Mouse (Mus musculus): Measurements from ENCODE around the gene Ren1. TPM values are rescaled to one million over a fixed set of nuclear protein-coding genes. Genes with fewer than 3 reads are reported as not detected.
A peak's percentile ranks its signal among the peaks of the same experiment; 100 is the strongest.

The Ren1 gene
- polyA plus RNA-seq, 1 experiment = 0.08 TPM

DNA sequence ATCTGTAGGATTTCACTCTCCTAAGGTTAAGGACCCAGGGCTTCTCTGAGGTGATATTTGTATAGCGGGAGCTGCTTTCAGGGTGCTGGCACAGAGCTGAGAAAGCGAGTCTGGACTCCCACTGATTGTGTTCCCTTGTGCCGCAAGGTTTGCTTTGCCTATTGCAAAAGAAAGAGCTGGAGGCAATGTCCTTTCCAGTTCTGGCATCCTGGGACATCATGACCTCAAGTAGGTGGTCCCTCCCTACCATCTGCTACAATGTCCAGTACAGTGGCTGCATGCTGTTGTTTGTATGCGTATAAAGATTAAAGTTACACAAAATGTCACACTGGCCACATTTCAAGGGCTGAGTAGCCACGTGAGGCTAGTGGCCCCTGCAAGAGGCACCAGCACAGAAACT, 11.8 kb downstream of the Ren1 start:
- Histone ChIP-seq H3K4me1 (ENCODE audit: control insufficient read depth, insufficient read depth, low read length) (no peaks in the 10 kb centered on the region; the same call in 1 of the 2 replicates), H3K4me3 (replicated peaks; ENCODE audit: insufficient read depth, low read depth, low read length) (no peak overlapping the region), H3K27me3 (ENCODE audit: control insufficient read depth, insufficient read depth, low read length) (no peaks in the 10 kb centered on the region), H3K27ac (ENCODE audit: insufficient read depth, low read length) (no peak overlapping the region)
- TF ChIP-seq CTCF (IDR thresholded peaks at IDR 0.05; ENCODE audit: borderline replicate concordance, insufficient read depth, low read depth, low read length) = no peak
- no peak for TF ChIP-seq POLR2A (IDR thresholded peaks at IDR 0.05; ENCODE audit: borderline replicate concordance, insufficient read depth, low read length)
- 67% methylated on average over 5 of the region's 5 CpGs for WGBS
- DNase-seq = no peak

DNA sequence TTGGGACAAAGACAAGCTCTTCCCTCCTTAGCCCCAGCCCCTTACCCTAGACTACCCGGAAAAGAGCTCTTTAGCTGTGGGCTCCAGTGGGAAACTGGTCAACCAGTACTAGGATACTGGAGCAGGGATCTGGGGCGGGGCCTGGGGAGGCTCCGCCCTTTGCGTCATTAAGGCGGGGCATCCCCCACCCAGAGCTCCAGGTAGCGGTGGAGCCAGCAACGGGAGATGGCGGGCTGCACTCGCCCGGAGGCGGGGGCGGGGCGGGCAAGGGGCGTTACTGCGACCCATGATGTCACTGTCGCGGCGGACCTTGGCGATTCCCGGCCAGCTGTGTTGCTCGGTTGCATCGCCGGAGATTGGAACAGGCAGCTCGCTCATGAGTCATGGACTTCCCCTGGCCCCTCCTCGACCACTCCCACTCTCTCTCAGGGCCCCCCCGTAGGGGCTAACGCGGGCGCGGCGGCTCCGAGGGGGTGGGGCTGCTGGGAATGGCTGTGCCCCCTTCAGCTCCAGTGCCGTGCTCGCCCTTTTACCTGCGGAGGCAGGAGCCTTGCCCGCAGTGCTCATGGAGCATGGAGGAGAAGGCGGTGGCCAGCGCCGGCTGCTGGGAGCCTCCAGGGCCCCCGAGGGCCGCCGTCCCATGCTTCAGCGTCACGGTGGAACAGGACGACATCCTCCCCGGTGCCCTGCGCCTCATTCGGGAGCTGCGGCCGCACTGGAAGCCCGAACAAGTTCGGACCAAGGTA, 13.1 kb downstream of the Ren1 start, which contains the start of gene Etnk2:
TSS of gene Etnk2 (plus strand) at position 297 of the 746 bp plus-strand sequence.
- no peak within 1 kb of the TSS for H3K27ac ChIP-seq (ENCODE audit: insufficient read depth, low read length)
- TF ChIP-seq CTCF (IDR thresholded peaks at IDR 0.05; ENCODE audit: borderline replicate concordance, insufficient read depth, low read depth, low read length) = no peak
- TF ChIP-seq POLR2A (IDR thresholded peaks at IDR 0.05; ENCODE audit: borderline replicate concordance, insufficient read depth, low read length) = no peak
- peaks cover 6% of the 10 kb centered on the region for H3K4me1 ChIP-seq (ENCODE audit: control insufficient read depth, insufficient read depth, low read length)
- WGBS = 2% methylated on average over 49 of the region's 52 CpGs
- H3K27me3 ChIP-seq (ENCODE audit: control insufficient read depth, insufficient read depth, low read length) = no peaks in the 10 kb centered on the region
- peak within 1 kb of the TSS; percentile 60 for H3K4me3 ChIP-seq (replicated peaks; ENCODE audit: insufficient read depth, low read depth, low read length)
- peak; percentile 51 to 56 for DNase-seq

DNA sequence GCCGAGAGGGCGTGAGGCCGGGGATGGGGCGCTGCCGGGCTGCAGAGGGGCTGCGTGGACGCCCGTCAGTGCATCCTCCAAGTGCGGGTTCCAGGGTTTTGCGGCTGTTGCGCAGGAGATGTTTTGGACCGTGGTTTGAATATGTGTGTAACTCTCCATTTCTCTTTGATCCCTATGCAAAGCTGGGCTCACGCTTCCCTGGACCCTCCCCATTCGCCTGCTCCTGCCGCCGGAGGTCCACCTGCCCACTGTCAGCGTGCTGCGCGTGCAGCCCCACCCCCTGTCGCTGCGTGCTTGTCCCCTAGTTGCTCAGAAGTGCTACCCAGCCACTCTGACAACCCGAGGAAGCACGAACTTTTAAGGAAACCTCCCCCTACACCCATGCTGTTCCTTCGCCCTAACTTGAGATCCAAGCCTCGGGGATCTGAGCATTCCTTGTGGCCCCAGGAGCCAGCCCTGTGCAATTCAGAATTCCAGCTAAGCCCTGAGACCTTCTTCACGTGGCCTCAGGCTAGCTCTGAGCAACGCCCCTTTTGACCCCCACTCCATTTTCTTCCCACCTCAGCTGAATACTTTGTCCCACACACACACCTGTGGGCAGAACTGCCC, 13.8 kb downstream of the Ren1 start:
- Histone ChIP-seq H3K4me3 (replicated peaks; ENCODE audit: insufficient read depth, low read depth, low read length) (peak overlapping the region; percentile 60), H3K27me3 (ENCODE audit: control insufficient read depth, insufficient read depth, low read length) (no peaks in the 10 kb centered on the region), H3K27ac (ENCODE audit: insufficient read depth, low read length) (no peak overlapping the region), H3K4me1 (ENCODE audit: control insufficient read depth, insufficient read depth, low read length) (peaks cover 11% of the 10 kb centered on the region)
- DNase-seq = no peak
- 12% methylated on average over 27 of the region's 27 CpGs for WGBS
- TF ChIP-seq CTCF (IDR thresholded peaks at IDR 0.05; ENCODE audit: borderline replicate concordance, insufficient read depth, low read depth, low read length) = no peak
- no peak for TF ChIP-seq POLR2A (IDR thresholded peaks at IDR 0.05; ENCODE audit: borderline replicate concordance, insufficient read depth, low read length)

DNA sequence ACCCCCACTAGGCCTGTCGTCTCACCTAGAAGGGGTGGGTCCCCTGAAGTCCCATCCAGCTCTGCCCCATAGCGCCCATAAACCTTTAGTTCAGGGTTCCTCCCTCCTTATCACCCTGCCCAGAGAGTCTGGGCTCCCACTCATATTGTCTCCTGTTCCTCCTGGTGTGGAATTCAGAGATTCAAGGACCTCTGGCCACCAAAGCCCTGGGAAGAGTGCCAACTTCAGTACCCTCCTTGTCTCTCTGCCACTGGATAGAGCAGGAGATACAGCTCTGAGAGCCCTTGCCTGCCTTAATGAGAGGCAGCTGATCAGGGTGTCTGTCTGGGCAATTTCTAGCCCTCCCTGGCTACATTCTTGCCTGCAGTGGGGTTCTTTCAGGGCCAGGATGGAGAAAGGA, 14.6 kb downstream of the Ren1 start:
- no peak overlapping the region for H3K27ac ChIP-seq (ENCODE audit: insufficient read depth, low read length)
- TF ChIP-seq CTCF (IDR thresholded peaks at IDR 0.05; ENCODE audit: borderline replicate concordance, insufficient read depth, low read depth, low read length) (no peak), POLR2A (IDR thresholded peaks at IDR 0.05; ENCODE audit: borderline replicate concordance, insufficient read depth, low read length) (no peak)
- DNase-seq = no peak
- no peaks in the 10 kb centered on the region for H3K27me3 ChIP-seq (ENCODE audit: control insufficient read depth, insufficient read depth, low read length)
- peaks cover 11% of the 10 kb centered on the region for H3K4me1 ChIP-seq (ENCODE audit: control insufficient read depth, insufficient read depth, low read length)
- WGBS = 59% methylated on average over 2 of the region's 2 CpGs
- H3K4me3 ChIP-seq (replicated peaks; ENCODE audit: insufficient read depth, low read depth, low read length) = no peak overlapping the region

DNA sequence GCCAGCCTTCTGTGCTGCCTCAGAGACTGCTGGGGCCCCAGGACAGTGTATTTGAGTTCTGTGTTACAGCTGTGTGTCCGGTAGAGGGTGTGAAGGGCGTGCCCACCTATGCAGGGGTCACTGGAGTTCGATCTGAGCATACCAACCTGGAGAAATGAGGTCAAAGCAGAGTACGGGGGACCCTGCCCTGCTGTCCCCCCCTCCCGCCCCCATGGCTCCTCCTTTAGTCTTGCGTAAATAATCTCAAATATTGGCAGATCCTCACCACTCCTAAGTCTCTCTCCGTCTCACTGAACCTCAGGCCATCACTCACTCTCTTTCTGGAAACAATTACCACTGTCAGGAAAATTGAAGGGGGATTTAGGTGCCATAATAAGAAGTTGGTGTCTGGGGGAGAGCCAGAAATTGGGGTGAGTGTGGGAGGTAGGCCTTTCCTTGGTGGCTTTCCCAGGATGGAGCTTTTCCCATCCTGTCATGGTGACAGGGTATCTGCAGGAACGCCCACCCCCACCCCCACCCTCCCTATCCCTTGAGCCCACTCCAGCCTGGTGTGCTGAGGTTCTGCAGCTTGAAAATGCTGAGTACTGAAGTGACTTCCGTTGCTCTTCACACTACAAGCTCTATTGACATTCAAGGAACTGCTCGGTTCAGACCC, 16.8 kb downstream of the Ren1 start:
- no peak for TF ChIP-seq CTCF (IDR thresholded peaks at IDR 0.05; ENCODE audit: borderline replicate concordance, insufficient read depth, low read depth, low read length)
- TF ChIP-seq POLR2A (IDR thresholded peaks at IDR 0.05; ENCODE audit: borderline replicate concordance, insufficient read depth, low read length) = no peak
- Histone ChIP-seq H3K27ac (ENCODE audit: insufficient read depth, low read length) (no peak overlapping the region), H3K27me3 (ENCODE audit: control insufficient read depth, insufficient read depth, low read length) (no peaks in the 10 kb centered on the region), H3K4me1 (ENCODE audit: control insufficient read depth, insufficient read depth, low read length) (peaks cover 15% of the 10 kb centered on the region), H3K4me3 (replicated peaks; ENCODE audit: insufficient read depth, low read depth, low read length) (no peak overlapping the region)
- DNase-seq = no peak
- WGBS = 60% methylated on average over 10 of the region's 10 CpGs

DNA sequence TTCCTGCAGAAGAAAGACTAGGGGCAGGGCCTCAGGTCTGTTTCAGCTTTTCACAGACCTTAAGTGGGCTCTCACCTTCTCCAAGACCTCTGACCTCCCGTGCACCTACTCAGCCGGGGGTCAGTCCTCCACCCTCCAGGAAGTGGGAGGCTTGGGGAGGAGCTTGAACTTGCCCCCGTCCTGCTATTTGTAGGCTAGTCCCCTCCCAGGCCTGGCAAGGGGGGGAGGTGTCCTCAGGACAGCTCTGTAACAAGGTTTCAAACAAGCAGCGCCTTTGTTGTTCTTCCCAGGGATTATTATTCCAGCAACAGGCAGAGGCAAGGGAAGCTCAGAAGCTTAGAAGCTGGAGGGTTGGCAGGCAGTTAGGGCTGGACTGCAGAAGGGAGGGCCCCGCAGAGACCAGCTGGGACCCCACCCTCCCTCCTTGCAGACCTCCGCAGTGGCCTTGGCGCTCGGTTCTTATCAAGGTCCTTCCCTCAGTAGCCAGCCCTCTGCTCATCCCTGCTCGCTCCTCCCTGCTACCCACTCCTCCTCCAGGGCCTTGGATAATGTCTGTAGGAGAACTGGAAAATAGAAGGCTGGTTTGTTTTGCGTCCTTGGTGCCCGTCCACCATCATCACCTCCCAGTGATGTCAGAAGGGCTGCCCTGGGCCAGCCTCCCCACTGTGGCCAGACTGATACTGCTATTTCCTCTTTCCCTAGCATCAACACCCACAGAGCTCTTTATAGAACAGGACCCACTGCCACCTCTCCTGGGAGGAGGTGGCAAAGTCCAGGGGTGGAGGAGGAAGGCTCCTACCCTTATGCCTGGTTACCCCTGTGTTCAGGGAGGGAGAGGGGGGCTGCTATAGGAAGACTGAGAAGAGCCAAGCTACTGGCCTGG, 17.5 kb downstream of the Ren1 start:
- Histone ChIP-seq H3K4me1 (ENCODE audit: control insufficient read depth, insufficient read depth, low read length) (peaks cover 15% of the 10 kb centered on the region), H3K27ac (ENCODE audit: insufficient read depth, low read length) (peak overlapping the region; percentile 19; the same call in 1 of the 2 replicates), H3K4me3 (replicated peaks; ENCODE audit: insufficient read depth, low read depth, low read length) (no peak overlapping the region), H3K27me3 (ENCODE audit: control insufficient read depth, insufficient read depth, low read length) (no peaks in the 10 kb centered on the region)
- DNase-seq = no peak
- TF ChIP-seq CTCF (IDR thresholded peaks at IDR 0.05; ENCODE audit: borderline replicate concordance, insufficient read depth, low read depth, low read length) (no peak), POLR2A (IDR thresholded peaks at IDR 0.05; ENCODE audit: borderline replicate concordance, insufficient read depth, low read length) (no peak)
- WGBS = 41% methylated on average over 11 of the region's 11 CpGs

DNA sequence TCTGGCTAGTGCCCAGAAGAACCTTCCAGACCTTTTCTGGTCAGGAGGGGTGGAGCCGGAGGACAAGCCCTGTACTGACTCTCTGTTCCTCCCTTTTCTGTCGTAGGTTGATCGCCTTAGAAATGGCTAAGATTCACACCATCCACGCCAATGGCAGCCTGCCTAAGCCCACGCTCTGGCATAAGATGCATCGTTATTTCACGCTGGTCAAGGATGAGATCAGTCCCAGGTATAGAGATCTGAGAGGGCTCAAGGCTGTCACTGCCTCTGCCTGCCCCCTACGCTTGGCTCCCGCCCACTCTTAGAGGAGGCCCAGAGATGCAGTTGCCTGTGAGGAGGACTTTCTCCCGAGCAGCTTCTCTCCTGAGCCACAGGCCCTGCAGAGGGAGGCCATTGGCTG, 18.3 kb downstream of the Ren1 start:
- Histone ChIP-seq H3K27ac (ENCODE audit: insufficient read depth, low read length) (0 out of 2 replicates have a peak overlapping the region, but pooled peaks have one; percentile 19), H3K4me3 (replicated peaks; ENCODE audit: insufficient read depth, low read depth, low read length) (no peak overlapping the region), H3K27me3 (ENCODE audit: control insufficient read depth, insufficient read depth, low read length) (no peaks in the 10 kb centered on the region), H3K4me1 (ENCODE audit: control insufficient read depth, insufficient read depth, low read length) (peaks cover 15% of the 10 kb centered on the region)
- TF ChIP-seq CTCF (IDR thresholded peaks at IDR 0.05; ENCODE audit: borderline replicate concordance, insufficient read depth, low read depth, low read length) (no peak), POLR2A (IDR thresholded peaks at IDR 0.05; ENCODE audit: borderline replicate concordance, insufficient read depth, low read length) (no peak)
- 31% methylated on average over 10 of the region's 10 CpGs for WGBS
- peak; percentile 24 to 25 for DNase-seq
